Mouse (Mus musculus) stomach, embryonic 14.5 days (tissue): Measurements from ENCODE around the gene Nobox. TPM values are rescaled to one million over a fixed set of nuclear protein-coding genes. Genes with fewer than 3 reads are reported as not detected.

Experiments used
- ATAC-seq: fragments of 200-750 bp; cut with Nextera tagmentation; 2 replicates; pipeline ENCODE4 v1.8.0; 2017; ENCODE audit warnings: low read depth, moderate TSS enrichment; ENCODE audit not compliant: insufficient number of reproducible peaks, insufficient read depth, low FRiP score
- H3K27ac ChIP-seq: fragments of 300-500 bp; sonication (generic); 2 replicates; pipeline ENCODE4 v1.5.1; 2014; ENCODE audit warnings: mild to moderate bottlenecking, low read length, moderate library complexity, mixed read lengths
- H3K27me3 ChIP-seq: fragments of 300-500 bp; sonication (generic); 2 replicates; pipeline ENCODE4 v1.6.1; 2014; ENCODE audit warnings: low read length, control low read depth, mixed read lengths; ENCODE audit not compliant: control insufficient read depth, insufficient read depth
- H3K36me3 ChIP-seq: fragments of 300-500 bp; sonication (generic); 2 replicates; pipeline ENCODE4 v1.6.1; 2014; ENCODE audit warnings: mild to moderate bottlenecking, control low read depth, low read length, moderate library complexity, mixed read lengths; ENCODE audit not compliant: control insufficient read depth, insufficient read depth
- H3K4me1 ChIP-seq: fragments of 300-500 bp; sonication (generic); 2 replicates; pipeline ENCODE4 v1.6.1; 2014; ENCODE audit warnings: low read length, control low read depth, mixed read lengths; ENCODE audit not compliant: control insufficient read depth, insufficient read depth
- H3K4me2 ChIP-seq: fragments of 300-500 bp; sonication (generic); replicated peaks from 2 replicates; pipeline ENCODE4 v1.6.1; 2014; ENCODE audit warnings: low read depth, low read length, control low read depth
- H3K4me3 ChIP-seq: fragments of 300-500 bp; sonication (generic); 2 replicates; pipeline ENCODE4 v1.5.1; 2014; ENCODE audit warnings: low read depth, low read length, control low read depth
- H3K9ac ChIP-seq: fragments of 300-500 bp; sonication (generic); replicated peaks from 2 replicates; pipeline ENCODE4 v1.6.1; 2014; ENCODE audit warnings: low read depth, mild to moderate bottlenecking, control low read depth, low read length, moderate library complexity, mixed read lengths
- H3K9me3 ChIP-seq: fragments of 300-500 bp; sonication (generic); 2 replicates; pipeline ENCODE4 v1.6.1; 2016; ENCODE audit warnings: low read depth, low read length, control low read depth; ENCODE audit not compliant: control insufficient read depth
- WGBS: fragments of 180-500 bp; shearing (Covaris S2); extraction: QIAGEN DNeasy Blood & Tissue Kit; methylation state at CpG from one replicate; pipeline ENCODE4 v1.1.7; 2014; 5-methylcytosine and 5-hydroxymethylcytosine counted together
- polyA plus RNA-seq: library from polyadenylated mRNA; unstranded; fragments of >200 nt; fragmentation: Nextera tagmentation; extraction: Ambion mirVana; gene quantifications from 2 replicates; pipeline ENCODE4 v1.2.1, GENCODE M21; 2014

The Nobox gene
- polyA plus RNA-seq, 1 experiment from 2014 or later = not detected

- peak; percentile 91 for ATAC-seq
- peak within 1 kb of the TSS; percentile 83 for H3K4me2 ChIP-seq
- H3K4me1 ChIP-seq = peaks cover 7% of the 10 kb centered on the region; the same call in 1 of the 2 replicates
- no peaks in the 10 kb centered on the region for H3K27me3 ChIP-seq
- no peaks in the 10 kb centered on the region for H3K36me3 ChIP-seq
- H3K27ac ChIP-seq = peak within 1 kb of the TSS; percentile 68
- under 1% methylated on average over 43 of the region's 48 CpGs for WGBS
- H3K9me3 ChIP-seq = no peaks in the 10 kb centered on the region
- H3K4me3 ChIP-seq = peak within 1 kb of the TSS; percentile 73
- H3K9ac ChIP-seq = peak within 1 kb of the TSS; percentile 77
Observed at GRCm38 (mm10) chr6:43265363-43266041, 43.9 kb downstream of the Nobox start, which contains the start of gene Arhgef5. Gene Arhgef5, plus strand, starts transcription at chr6:43265582.

GRCm38 (mm10) chr6:43260756-43261155, 48.6 kb downstream of the Nobox start:
- Histone ChIP-seq H3K27me3 (no peaks in the 10 kb centered on the region), H3K9me3 (no peaks in the 10 kb centered on the region), H3K4me3 (no peak overlapping the region), H3K36me3 (no peaks in the 10 kb centered on the region), H3K4me1 (no peaks in the 10 kb centered on the region), H3K4me2 (no peak overlapping the region), H3K9ac (no peak overlapping the region), H3K27ac (no peak overlapping the region)
- 63% methylated on average over 2 of the region's 2 CpGs for WGBS
- no peak for ATAC-seq

GRCm38 (mm10) chr6:43254193-43254926, 55.0 kb downstream of the Nobox start:
- 57% methylated on average over 7 of the region's 7 CpGs for WGBS
- H3K27me3 ChIP-seq = no peaks in the 10 kb centered on the region
- H3K9ac ChIP-seq = no peak overlapping the region
- H3K36me3 ChIP-seq = no peaks in the 10 kb centered on the region
- H3K4me1 ChIP-seq = no peaks in the 10 kb centered on the region
- H3K9me3 ChIP-seq = no peaks in the 10 kb centered on the region
- no peak overlapping the region for H3K4me2 ChIP-seq
- no peak overlapping the region for H3K27ac ChIP-seq
- 0 out of 2 replicates have a peak, but pooled peaks have one; percentile 63 for ATAC-seq
- no peak overlapping the region for H3K4me3 ChIP-seq

Other genes with a start within 250 kb of the Nobox start
- not detected in 2 replicates for gene Olfr441, start 203.2 kb downstream of the Nobox start, polyA plus RNA-seq
- gene Olfr237-ps1, start 163.0 kb downstream of the Nobox start, polyA plus RNA-seq = not detected in 2 replicates
- gene Olfr437, start 146.3 kb downstream of the Nobox start, polyA plus RNA-seq = not detected in 2 replicates
- not detected in 2 replicates for gene Olfr13, start 137.4 kb downstream of the Nobox start, polyA plus RNA-seq
- not detected in 2 replicates for gene Olfr435, start 112.4 kb downstream of the Nobox start, polyA plus RNA-seq
- gene Olfr434, start 96.5 kb downstream of the Nobox start, polyA plus RNA-seq = not detected in 2 replicates
- not detected in 2 replicates for gene Olfr47, start 78.0 kb downstream of the Nobox start, polyA plus RNA-seq
- 17.6 and 20.1 TPM in 2 replicates for gene Arhgef5, start 44.0 kb downstream of the Nobox start, polyA plus RNA-seq